Mouse (Mus musculus) embryo, embryonic 10.5 days (tissue): ENCODE results near the gene Fkbp5.
"Not testable (repeated sequence)": the region's sequence is repeated elsewhere in the genome, so short reads cannot be mapped to it uniquely, and the experiment has no call there.

Source experiments
- DNase-seq: peaks from one replicate; pipeline ENCODE4 v3.0.0-alpha.2; 2015; ENCODE audit warnings: low spot score

The Fkbp5 gene

DNA sequence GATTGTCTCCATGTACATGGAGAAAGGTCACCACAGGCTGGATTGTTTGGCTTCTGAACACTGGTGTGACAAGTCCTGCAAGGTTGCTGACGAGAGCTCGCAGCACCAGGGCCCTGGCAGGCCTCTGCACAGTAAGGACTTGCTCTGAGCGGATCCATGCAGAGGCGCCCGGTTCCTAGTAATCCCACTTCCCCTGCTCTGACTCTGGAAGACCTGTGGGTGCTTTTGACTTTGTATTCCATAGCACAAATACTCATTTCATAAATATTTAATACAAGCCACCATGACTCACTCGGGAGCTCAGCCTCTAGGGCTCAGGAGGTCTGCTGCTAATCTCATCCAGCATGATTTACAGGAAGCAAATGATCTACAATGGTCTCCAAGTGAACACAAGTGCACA lies 97.7 kb downstream of the Fkbp5 start:
- DNase-seq: no peak

DNA sequence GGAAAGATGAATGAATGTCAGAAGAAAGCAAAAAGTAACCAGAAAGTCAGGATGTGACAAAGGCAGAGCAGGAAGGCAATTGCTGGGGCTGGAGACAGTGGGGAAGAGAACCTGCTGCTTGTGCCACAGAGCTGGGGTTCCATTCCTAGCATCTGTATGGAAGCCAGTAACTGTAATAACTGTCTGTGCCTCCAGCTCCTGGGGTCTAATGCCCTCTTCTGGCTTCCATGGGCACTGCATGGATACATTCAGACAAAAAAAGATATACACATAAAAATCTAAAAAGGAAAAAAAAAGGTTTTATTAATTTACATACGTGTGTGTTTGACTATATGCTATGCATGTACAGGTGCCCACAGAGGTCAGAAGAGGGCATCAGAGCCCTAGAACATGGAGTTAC lies 98.4 kb downstream of the Fkbp5 start:
- DNase-seq: peak; percentile 19

DNA sequence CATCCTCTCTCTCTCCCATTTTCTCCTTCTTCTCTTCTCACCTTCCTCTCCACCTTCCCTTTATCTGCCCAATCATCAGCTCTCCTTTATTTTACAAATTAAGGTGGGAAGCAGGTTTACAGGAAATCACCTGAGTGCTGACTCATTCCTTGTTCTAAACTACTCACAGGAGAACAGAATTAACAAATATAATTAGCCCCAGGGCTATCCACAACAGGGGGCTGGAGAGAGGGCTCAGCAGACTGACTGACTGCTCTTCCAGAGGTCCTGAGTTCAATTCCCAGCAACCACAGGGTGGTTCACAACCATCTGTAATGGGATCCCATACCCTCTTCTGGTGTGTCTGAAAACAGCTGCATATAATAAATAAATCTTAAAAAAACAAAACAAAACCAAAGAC lies 98.8 kb downstream of the Fkbp5 start:
- not testable (repeated sequence) for DNase-seq

DNA sequence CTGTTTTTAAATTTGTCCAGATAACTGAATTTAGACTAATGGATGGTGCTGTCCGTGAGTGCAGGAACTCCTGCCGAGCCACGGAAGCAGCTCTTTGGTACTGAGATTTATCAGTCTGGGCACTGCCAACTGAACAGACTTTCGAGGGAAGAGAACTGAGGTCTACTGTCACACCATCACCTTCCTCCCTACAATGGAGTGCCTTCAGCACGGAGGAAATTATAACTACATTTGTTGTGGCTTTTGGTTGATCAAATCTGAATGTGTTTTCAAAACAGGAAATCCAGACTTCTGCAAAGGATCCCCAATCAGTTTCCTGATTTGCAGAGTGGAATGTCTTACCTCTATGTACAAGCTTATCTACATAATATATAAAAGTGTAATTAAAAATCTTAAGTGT lies 99.6 kb downstream of the Fkbp5 start:
- no peak for DNase-seq

DNA sequence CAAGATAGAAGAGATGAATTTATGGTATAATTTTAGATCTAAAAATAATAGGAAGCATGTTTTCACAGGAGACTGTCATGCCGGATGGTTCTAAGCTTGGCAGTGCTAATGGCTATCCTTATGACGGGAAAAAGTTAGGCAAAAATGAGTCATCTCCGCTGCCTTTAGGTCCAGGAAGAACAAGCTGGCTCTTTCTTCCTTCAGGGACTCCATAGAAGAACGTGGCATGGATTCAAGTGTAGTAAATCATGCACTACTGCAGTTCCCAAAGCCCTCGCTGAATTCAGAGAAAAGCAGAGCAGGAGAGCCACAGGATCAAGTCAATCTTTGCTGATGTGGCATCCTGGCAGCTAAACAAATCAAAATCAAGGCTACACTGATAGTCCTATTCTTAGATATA lies 102.1 kb downstream of the Fkbp5 start:
- DNase-seq: no peak

DNA sequence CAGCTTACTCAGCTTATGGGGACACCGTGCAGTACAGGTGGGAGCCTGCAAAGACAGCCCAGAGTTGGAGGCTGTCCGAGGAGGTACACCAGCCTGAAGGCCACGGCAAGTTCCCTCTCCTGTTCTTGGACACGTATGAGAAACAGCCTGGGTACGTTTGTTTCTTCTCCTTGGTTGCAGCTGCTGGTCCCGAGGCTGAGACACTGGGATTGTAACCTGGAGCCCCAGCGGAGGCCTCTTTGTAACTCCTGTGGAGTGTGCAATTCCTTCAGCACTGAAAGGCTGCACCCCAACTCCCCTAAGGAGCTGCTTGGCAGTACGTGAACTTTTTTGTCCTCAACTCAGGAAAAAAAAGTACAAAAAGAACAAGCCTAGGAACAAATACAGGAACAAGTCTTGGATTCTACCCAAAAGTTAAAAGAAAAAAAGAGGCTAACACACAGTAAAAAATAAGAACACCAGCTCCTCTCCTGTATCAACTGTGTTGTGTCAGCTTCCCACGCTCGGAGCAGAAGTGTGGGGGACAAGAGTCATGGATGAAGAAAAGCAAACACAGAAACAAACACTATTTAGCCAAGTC lies 105.9 kb downstream of the Fkbp5 start:
- no peak for DNase-seq

DNA sequence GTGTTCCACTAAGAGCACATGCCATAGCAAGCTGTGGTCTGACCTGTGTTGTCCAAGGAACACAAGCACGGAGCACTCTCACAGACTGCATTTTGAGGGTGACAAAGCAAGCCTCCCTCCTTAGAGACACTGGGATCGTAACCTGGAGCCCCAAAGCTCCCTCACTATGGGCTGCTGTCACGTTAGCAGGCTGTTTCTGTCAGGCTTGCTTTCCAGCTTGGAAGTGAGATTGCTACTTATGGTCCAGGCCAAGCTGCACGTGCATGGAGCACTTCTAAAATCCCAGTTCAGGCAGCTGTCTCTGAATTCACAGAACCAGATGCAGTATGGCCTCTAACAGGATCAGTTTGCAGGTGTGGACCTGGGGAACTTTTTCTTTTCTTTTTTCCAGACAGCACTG lies 106.6 kb downstream of the Fkbp5 start:
- DNase-seq: no peak

DNA sequence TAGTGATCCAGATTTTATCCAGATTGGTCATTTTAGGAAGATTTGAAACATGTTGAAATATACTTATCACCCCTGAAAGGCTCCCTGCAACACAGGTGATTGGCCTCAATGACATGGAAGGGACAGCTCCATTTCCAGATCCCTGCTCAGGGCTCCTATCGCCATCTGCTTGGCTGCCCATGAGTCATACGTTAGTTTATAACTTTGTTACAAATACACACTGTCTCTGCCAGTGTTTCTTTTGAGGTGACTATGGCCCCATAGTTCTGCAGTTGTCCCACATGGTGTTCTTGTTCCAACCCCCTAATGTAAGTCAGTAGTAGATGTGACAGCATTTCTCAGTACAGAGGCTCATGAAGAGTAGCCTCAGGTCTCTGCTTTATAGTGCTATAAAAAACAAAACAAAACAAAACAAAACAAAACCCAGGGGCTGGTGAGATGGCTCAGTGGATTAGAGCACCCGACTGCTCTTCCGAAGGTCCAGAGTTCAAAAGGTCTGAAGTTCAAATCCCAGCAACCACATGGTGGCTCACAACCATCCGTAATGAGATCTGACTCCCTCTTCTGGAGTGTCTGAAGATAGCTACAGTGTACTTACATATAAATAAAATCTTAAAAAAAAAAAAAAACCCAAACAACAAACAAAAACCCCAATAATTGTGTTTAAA lies 108.9 kb downstream of the Fkbp5 start:
- no peak for DNase-seq

DNA sequence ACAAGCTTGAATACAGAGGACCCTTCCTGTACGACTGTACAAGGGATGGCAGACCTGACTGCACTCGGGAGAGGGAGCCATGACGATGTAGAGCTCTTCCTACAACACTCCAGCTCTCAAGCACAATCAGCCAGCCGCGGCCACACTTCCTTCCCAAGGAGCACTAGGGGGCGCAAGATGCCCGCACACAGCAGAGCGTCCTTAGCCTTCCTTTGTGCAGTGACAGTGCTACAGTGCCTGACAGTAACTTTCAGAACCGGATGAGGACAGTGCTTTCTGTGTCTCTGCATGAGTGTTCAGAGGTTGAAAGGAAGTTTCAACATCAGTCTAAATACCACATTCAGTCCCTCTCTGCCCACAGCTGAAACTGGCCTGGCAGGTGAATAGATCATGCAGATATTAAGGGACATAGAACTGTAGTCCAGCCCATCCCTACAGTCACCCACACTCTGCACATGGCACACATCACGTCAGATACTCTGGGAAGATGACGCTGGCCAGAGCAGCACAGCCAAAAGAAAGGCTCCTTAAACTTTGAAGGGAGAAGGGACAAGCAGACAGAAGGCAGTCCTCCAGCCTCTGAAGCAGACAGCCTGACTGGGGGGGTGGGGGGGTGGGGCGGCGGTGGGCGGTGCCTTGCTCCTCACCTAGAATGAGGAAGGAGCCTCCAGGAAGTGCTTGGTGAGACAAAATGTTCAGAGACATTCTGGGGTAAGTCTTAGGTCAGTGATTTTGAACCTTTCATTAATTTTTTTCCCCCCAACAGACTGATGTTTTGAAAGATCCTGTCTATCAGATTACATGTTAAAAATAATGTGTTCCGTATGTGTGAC lies 109.7 kb downstream of the Fkbp5 start:
- DNase-seq: peak; percentile 86

DNA sequence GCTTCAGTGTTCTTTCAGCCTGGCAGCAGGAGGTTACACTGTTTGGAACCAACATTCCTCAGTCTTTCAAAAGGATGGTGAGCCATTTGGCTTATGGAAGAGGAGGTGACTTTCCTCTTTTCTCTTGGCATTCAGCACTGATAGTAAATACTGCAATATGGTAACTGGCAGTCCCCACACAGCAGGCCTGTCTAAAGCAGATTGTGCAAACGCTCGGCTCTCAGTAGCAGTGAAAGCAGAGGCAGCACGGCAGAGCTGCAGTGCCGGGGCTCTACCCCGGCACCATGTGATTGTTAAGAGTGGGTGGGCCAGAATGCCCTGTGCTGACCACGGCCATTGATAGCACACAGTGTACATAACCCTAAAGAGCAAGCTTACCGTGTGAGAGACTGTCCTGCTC lies 110.9 kb downstream of the Fkbp5 start:
- no peak for DNase-seq

DNA sequence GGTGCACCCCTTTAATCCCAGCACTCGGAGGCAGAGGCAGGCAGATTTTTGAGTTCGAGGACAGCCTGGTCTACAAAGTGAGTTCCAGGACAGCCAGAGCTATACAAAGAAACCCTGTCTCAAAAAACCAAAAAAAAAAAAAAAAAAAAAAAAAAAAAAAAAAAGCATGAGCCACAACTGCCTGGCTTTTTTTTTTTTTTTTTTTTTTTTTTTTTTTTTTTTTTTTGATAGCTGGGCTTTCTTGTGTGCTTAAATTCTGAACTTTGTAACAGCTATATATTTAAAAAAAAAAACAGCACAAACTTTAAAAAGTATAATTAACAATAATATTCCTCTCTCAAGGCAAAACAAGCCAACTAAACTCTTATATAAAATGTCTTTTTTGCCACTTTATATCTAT lies 112.6 kb downstream of the Fkbp5 start:
- DNase-seq: not testable (repeated sequence)

DNA sequence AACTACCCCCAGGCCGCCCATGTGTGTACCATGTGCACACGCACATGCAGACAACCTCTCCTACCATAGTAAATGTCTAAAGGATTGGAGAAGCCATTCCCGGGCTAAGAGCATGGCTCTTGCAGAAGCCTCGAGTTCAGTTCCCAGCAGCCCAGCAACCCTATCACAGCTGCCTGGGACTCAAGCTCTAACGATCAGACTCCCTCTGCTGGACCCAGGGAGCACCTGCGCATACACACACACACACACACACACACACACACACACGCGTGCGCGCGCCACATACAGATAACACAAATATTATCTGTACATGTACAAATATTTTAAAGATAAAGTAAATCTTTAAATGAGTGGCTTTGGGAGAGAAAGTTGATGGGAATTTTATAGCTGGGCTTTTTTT lies 113.0 kb downstream of the Fkbp5 start:
- no peak for DNase-seq

DNA sequence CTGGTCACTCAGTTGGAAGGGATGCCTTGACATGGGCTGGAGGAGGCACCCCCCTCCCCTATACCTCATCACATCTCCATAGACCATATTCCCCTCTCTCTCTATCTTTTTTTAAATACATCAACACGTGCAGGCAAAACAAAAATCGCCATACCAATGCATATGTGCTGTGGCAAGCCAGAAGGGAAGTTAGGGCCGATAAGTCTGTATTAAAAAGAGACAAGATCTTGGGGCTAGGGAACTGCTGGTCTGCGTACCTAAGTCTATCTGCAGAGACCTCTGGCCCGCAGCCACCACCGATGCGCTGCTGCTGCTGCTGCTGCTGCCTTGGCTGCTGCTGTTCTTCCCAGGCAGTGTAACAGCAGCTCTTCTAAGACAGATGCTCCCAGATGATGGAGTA lies 122.3 kb downstream of the Fkbp5 start:
- DNase-seq: no peak

DNA sequence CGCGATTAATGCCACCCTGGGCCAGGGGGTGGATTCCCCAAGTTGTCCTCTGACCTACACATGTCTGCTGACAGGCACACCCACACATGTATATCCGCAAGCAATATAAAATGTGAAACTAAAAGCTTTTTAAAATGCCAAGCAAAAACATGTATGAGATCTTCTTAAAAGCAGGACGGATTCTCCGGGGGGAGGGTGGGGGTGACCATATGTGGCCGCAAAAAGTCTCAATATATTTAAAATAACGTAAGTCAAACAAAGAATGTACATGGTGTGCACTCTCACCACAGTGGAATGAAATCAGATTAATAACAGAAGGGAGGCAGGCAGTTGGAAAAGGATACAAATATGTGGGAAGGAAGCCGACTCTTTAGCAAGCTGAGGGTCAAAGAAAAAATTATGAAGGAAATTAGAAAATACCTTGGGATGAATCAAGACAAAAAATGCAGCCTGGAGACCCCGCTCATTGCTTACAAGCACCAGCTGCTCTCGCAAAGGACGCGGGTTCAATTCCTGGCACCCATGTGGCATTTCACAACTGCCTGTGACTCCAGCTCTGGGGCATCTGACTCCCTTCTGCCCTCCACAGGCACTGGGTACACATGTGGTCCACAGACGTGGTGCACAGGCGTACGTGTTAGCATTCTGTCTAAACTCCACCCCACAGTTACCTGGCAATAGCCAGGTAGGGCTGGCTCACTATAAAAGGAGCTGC lies 123.1 kb downstream of the Fkbp5 start:
- no peak for DNase-seq

DNA sequence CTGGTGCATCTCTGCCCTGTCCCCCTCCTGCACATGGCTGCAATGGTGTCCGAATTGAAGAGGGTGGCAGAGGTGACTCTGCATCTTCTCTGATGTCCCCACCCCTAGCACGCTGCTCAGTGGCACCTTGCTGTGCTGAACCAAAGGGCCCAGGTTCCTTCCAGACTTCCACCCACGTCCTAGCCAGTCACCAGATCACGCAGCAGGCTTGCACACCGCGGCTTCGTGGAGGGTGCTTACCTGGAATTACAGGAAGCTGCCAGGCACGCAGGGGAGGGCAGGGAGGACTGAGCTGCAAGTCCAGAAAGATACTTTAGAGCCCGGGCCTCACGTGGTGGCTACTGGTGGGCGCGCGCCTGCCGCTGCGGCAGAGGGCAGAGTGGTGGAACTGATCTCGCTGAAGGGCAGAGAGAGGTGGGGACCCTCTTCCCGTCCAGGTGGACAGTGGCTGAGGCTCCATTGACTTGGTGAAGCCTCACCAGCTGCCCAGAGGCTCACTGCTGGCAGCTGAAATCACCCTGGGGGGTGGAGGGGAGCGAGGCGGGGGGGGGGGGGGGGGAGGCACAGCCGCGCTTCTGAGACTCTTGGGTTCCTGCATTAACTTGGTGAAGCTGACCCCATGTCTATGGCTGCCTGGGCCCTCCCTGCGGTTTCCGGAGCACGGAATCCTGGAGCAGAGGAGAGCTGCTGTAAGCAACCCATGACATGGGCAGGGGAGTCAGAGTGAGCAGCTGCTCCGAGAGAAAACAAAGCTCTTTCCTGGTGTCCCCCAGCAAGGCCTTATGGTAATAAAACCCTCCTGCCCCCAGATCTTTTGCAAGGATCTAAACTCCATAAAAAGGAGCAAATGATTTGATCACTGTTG lies 125.5 kb downstream of the Fkbp5 start:
- DNase-seq: no peak

DNA sequence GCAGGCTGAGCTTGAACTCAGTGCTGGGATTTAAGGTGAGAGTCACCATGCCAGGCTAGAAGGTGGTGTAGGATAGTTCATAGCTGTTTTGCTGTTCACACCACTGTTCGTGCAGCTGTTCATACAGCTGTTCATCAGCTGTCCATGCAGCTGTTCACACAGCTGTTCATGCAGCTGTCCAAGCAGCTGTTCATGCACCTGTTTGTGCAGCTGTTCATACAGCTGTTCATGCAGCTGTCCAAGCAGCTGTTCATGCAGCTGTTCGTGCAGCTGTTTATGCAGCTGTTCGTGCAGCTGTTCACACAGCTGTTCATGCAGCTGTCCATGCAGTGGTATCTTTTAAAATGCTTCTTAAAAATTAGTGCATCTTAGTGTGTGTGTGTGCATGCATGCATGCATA lies 128.8 kb downstream of the Fkbp5 start:
- DNase-seq: no peak

DNA sequence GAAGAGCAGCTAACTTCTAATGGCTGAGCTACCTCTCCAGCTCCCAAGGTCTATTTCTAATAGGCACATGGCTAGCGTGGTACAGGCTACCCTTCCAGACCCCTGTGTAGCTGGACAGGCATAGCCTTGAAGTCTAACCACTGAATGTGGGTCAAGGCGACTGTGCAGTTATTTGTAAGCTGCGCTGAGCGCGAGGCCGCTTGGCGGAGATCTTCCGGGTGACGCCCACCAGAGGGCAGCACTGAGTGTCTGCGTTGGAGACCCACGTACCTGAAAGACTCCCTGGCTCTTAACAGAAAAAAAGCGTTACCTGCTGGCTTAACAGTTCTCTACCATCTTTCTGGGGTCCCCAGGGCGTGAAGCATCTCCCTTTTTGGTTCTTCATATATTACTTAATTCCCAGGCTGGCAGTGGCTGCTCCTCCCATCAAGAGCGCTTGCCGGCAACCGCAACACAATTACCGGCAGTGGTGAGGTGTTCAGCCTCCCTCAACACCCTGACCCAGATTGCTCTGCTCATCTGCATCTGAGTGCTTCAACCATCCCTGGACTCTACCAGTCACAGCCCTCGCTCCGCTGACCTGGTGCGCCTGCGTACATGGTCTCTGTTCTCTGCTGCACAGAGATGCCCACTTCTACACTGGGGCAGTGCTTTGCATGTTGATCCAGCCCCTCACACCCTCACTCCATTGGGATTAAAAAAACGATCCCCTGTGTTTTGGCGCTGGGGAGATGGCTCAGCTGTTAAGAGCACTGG lies 131.0 kb downstream of the Fkbp5 start:
- DNase-seq: peak; percentile 88

DNA sequence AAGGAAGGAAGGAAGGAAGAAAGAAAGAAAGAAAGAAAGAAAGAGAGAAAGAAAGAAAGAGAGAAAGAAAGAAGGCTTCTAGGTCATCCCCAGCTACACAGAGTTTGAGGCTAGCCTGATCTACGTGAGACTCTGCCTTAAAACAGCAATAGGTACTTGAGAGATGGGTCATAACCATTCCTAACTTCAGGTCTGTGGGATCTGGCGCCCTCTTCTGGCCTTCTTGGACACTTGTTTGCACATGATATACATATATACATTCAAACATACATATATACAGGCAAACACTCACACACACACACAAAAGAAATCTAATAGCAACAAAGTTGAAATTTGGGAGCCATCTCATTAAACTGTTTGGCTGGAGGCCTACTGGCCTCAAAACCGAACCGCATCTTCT lies 133.0 kb downstream of the Fkbp5 start:
- DNase-seq: peak; percentile 58

DNA sequence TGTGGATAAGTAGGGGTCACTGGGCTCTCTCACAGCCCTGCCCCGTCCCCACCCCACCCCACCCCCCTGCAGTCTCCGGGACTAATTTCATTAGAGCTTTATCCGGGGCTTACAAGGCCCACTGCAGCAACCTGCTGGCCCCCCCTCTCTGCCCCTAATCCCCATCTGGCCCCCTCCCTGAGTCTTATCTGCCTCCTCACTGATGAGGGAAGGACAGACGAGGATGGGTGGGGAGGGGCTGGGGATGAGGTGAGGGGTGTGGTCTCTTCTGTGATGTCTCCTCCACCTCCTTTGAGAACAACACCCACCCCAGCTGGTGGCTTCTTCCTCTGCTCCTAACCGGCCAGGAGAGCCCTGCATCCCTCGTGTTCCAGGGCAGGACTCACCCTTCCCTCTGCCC lies 137.1 kb downstream of the Fkbp5 start:
- DNase-seq: no peak

DNA sequence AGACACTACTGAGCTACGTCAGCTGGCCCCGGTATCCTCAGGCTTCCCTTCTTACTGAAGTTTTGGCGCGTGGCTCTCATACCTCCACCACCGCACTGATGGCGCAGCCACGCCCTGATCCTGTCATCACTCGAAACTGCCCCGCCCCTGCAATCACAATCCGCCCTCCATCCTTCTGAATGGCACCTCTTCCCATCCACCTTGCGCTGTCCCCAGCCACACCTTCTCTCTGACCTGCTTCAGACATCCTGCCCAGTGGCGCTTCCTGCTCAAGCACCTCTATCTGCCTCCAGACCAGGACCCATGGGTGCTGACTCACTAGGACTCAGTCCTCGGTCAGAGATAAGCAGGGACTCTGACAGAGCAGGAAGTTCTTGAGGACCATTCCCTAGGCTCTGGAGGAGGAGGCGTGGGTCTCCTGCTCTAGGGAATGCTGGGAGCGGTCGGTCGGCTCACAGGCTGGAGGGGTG lies 141.7 kb downstream of the Fkbp5 start:
- no peak for DNase-seq

DNA sequence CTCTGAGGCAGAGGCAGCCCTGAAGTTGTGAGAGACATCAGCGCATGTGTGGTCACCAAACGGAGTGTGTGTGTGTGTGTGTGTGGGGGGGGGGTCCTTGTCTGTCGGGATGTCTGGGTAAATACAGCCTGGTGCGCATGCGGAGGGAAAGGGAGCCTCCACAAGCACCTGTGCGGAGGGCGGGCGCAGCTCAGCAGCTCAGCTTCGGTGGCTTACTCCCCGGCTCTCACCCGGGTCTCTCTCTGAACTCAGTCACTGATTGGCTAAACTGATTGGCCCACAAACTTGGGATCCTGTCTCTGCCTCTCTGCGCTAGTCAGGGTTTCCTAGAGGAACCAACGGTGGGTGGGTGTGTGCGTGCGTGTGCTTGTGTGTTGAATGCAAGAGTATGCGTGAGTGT lies 142.8 kb downstream of the Fkbp5 start:
- DNase-seq: no peak
